Comparison of ENCODE assay signal across 26 mouse cellular contexts in the genomic region with DNA sequence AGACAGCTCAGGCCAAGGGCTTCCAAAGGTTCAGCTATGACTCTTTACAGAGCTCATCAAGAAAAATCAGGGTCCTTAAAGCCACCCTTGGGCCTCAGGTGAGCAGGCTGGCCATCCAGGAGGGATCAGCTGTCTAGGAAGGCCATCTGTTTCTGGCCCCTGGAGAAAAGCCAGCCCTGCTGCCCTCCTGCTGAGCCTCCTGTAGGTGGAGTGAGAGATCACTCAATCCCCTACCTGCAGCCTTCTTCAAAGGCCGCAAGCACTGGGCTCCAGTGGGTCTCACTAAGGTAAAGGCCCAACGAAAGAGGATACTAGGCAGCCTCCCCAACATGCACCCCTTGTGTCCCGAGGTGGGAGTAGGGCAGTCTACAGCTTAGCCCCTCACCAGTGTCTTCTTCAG. TPM values are rescaled to one million over a fixed set of nuclear protein-coding genes. Genes with fewer than 3 reads are reported as not detected.
DNase-seq lines count a peak whose midpoint lies in the region; ATAC-seq and TF ChIP-seq lines count a peak whose summit lies in the region.
"Had no signal": no experiment of that assay in that cellular context is flagged by ENCODE, and none has a peak within 500 bp of the region (broad histone marks: within the 10 kb centered on the region; RNA-seq: fewer than 3 reads in every experiment).

No protein-coding gene starts in this region.

- H3K27me3 ChIP-seq in kidney, adult 2 months (replicated peaks; ENCODE audit: control insufficient read depth, insufficient read depth, low read length): no peaks in the 10 kb centered on the region
- H3K27me3 ChIP-seq in kidney, embryonic 16.5 days (ENCODE audit: insufficient read depth, low read length): no peaks in the 10 kb centered on the region
- H3K27me3 ChIP-seq in lung, postnatal 0 days (replicated peaks; ENCODE audit: insufficient read depth, low read length): no peaks in the 10 kb centered on the region
- H3K27me3 ChIP-seq: limb, embryonic 15.5 days had no signal

- no peak for TF ChIP-seq POLR2A in kidney, adult 2 months (IDR thresholded peaks at IDR 0.05; ENCODE audit: low read depth, low read length)

- no peaks in the 10 kb centered on the region for H3K36me3 ChIP-seq in kidney, adult 2 months (ENCODE audit: control insufficient read depth, insufficient read depth, low read length)
- no peaks in the 10 kb centered on the region for H3K36me3 ChIP-seq in kidney, embryonic 16.5 days (ENCODE audit: insufficient read depth, low read length)
- no peaks in the 10 kb centered on the region for H3K36me3 ChIP-seq in lung, postnatal 0 days (ENCODE audit: insufficient read depth, low read length)
- H3K36me3 ChIP-seq: heart, embryonic 15.5 days; limb, embryonic 15.5 days had no signal

- H3K27ac ChIP-seq in kidney, adult 2 months (ENCODE audit: insufficient read depth, low read depth, low read length): no peak overlapping the region
- no peak overlapping the region for H3K27ac ChIP-seq in kidney, embryonic 16.5 days (ENCODE audit: low read length)
- H3K27ac ChIP-seq in lung, postnatal 0 days (ENCODE audit: low read length): no peak overlapping the region
- H3K27ac ChIP-seq: embryonic facial prominence, embryonic 10.5 days; heart, embryonic 15.5 days; hindbrain, embryonic 14.5 days; limb, embryonic 15.5 days; liver, embryonic 14.5 days had no signal

- 79% methylated on average over 3 of the region's 3 CpGs for WGBS in kidney, adult 2 months
- WGBS in kidney, embryonic 16.5 days: 50% methylated on average over 3 of the region's 3 CpGs
- 44% methylated on average over 3 of the region's 3 CpGs for WGBS in lung, postnatal 0 days

- H3K4me1 ChIP-seq in kidney, adult 2 months (ENCODE audit: control insufficient read depth, insufficient read depth, low read length): peaks cover 5% of the 10 kb centered on the region; the same call in 1 of the 2 replicates
- H3K4me1 ChIP-seq in kidney, embryonic 16.5 days (ENCODE audit: insufficient read depth, low read length): peaks cover 25% of the 10 kb centered on the region
- H3K4me1 ChIP-seq in lung, postnatal 0 days (ENCODE audit: insufficient read depth, low read depth, low read length): no peaks in the 10 kb centered on the region

- H3K4me2 ChIP-seq in kidney, embryonic 16.5 days (replicated peaks; ENCODE audit: low read depth, low read length): no peak overlapping the region
- H3K4me2 ChIP-seq in lung, postnatal 0 days (replicated peaks; ENCODE audit: low read depth, low read length): no peak overlapping the region
- H3K4me2 ChIP-seq: heart, embryonic 15.5 days; hindbrain, embryonic 14.5 days; limb, embryonic 15.5 days had no signal

- TF ChIP-seq CTCF in kidney, adult 2 months (conservative IDR thresholded peaks at IDR 0.05; ENCODE audit: insufficient read depth, insufficient read length, low read depth, low read length): no peak; the same call in 1 of the 2 replicates
- peak; percentile 61 for TF ChIP-seq CTCF in lung, postnatal 0 days (IDR thresholded peaks at IDR 0.05)

- H3K9ac ChIP-seq in kidney, embryonic 16.5 days (replicated peaks; ENCODE audit: low read length): no peak overlapping the region
- no peak overlapping the region for H3K9ac ChIP-seq in lung, postnatal 0 days (replicated peaks; ENCODE audit: low read depth)
- H3K9ac ChIP-seq: forebrain, postnatal 0 days; heart, embryonic 15.5 days; hindbrain, embryonic 14.5 days; limb, embryonic 15.5 days; liver, embryonic 14.5 days had no signal

- DNase-seq in cerebellum, postnatal 25 days: peak; percentile 33 to 42
- DNase-seq in cerebellum, adult 9-10 months: no peak
- DNase-seq in kidney, adult 2 months: peak; percentile 26
- peak; percentile 41 for DNase-seq in lung, postnatal 0 days (ENCODE audit: low spot score)
- DNase-seq in lung, postnatal 25 days (ENCODE audit: low spot score): no peak
- peak; percentile 38 for DNase-seq in lung, postnatal 14 days
- no peak for DNase-seq in thymus, postnatal 25 days
- DNase-seq: adrenal gland, postnatal 36 days; cerebellum, adult 11-12 months; forebrain, postnatal 0 days; gastrocnemius, postnatal 25 days; heart, postnatal 36 days; left cerebral cortex, postnatal 4 days; thymus, postnatal 14 days had no signal

- no peaks in the 10 kb centered on the region for H3K9me3 ChIP-seq in kidney, embryonic 16.5 days (ENCODE audit: low read length)
- no peaks in the 10 kb centered on the region for H3K9me3 ChIP-seq in lung, postnatal 0 days (ENCODE audit: low read length)
- H3K9me3 ChIP-seq: embryonic facial prominence, embryonic 10.5 days; heart, embryonic 15.5 days; limb, embryonic 15.5 days had no signal

- H3K4me3 ChIP-seq in kidney, adult 2 months (ENCODE audit: insufficient read depth, low read depth, low read length): no peak overlapping the region
- no peak overlapping the region for H3K4me3 ChIP-seq in kidney, embryonic 16.5 days (ENCODE audit: low read length)
- H3K4me3 ChIP-seq in lung, postnatal 0 days (ENCODE audit: low read depth, low read length): no peak overlapping the region
- H3K4me3 ChIP-seq: embryonic facial prominence, embryonic 10.5 days; heart, embryonic 15.5 days; limb, embryonic 15.5 days had no signal

- no peak for TF ChIP-seq EP300 in lung, postnatal 0 days (IDR thresholded peaks at IDR 0.05)

- no peak for ATAC-seq in kidney, embryonic 16.5 days (ENCODE audit: low FRiP score, low TSS enrichment)
- no peak for ATAC-seq in lung, postnatal 0 days
- ATAC-seq: CD4-positive, CD25-positive, alpha-beta regulatory T cell, adult 4 months; forebrain, postnatal 0 days; midbrain, embryonic 16.5 days had no signal

RNA-seq across cellular contexts. Expression of a gene that starts 29.0 kb away (rescaled TPM):
- not detected in 2 replicates for polyA plus RNA-seq in kidney, adult 2 months (2012; rRNA removed)
- polyA plus RNA-seq in kidney, embryonic 16.5 days (2015; fragmentation: Nextera tagmentation; extraction: Ambion mirVana): not detected in 2 replicates
- polyA plus RNA-seq in lung, postnatal 0 days (2015; fragmentation: Nextera tagmentation; extraction: Ambion mirVana): not detected in 2 replicates
- polyA plus RNA-seq: CD4-positive, CD25-positive, alpha-beta regulatory T cell, adult 4 months; cortical plate, adult 2 months; embryonic facial prominence, embryonic 10.5 days; forebrain, postnatal 0 days; heart, embryonic 15.5 days; hindbrain, embryonic 14.5 days; intestine, embryonic 14.5 days; limb, embryonic 15.5 days; liver, embryonic 14.5 days; midbrain, embryonic 16.5 days; neural tube, embryonic 14.5 days; spleen, adult 2 months had no signal

RNA-seq across cellular contexts. Expression of a gene that starts 50.2 kb away (rescaled TPM):
- polyA plus RNA-seq in kidney, adult 2 months (2012; rRNA removed): 12.8 and 14.2 TPM in 2 replicates
- 21.2 and 22.5 TPM in 2 replicates for polyA plus RNA-seq in kidney, embryonic 16.5 days (2015; fragmentation: Nextera tagmentation; extraction: Ambion mirVana)
- polyA plus RNA-seq in lung, postnatal 0 days (2015; fragmentation: Nextera tagmentation; extraction: Ambion mirVana): 11.3 and 14.9 TPM in 2 replicates
- polyA plus RNA-seq: CD4-positive, CD25-positive, alpha-beta regulatory T cell, adult 4 months had no signal

Comparison
In these comparisons a context has a peak if more than half of its experiments do, and no peak if none do; other contexts are left out.
1. DNase-seq: peak in cerebellum, postnatal 25 days (2 of 2), kidney, adult 2 months (single experiment), lung, postnatal 0 days (single experiment) and lung, postnatal 14 days (single experiment); none in cerebellum, adult 9-10 months (single experiment), lung, postnatal 25 days (single experiment) and thymus, postnatal 25 days (single experiment).